In genomic region chr7:96778601-96778969, GRCm38 (mm10) we compare ENCODE assay signal across 8 mouse cellular contexts.
A peak's percentile ranks its signal among the peaks of the same experiment; 100 is the strongest.
DNase-seq lines count a peak whose midpoint lies in the region; ATAC-seq lines count a peak whose summit lies in the region.

No protein-coding gene starts in this region.

- H3K9ac ChIP-seq in liver, embryonic 16.5 days (ENCODE audit: low read depth, low read length) = peak overlapping the region; percentile 67

- H3K9me3 ChIP-seq in liver, embryonic 16.5 days (replicated peaks; ENCODE audit: control insufficient read depth, low read length) = no peaks in the 10 kb centered on the region

- peak overlapping the region; percentile 96 for H3K27ac ChIP-seq in liver, embryonic 16.5 days (ENCODE audit: low read length)

- H3K4me3 ChIP-seq in liver, embryonic 16.5 days (ENCODE audit: low read depth, low read length) = peak overlapping the region; percentile 24

- intact Hi-C loops in heart, postnatal 36 days (cut with DNase I) = no loop called here

- 17% methylated on average over 3 of the region's 3 CpGs for WGBS in liver, embryonic 16.5 days (ENCODE audit: insufficient replicate concordance)

- peaks cover 59% of the 10 kb centered on the region for H3K4me1 ChIP-seq in liver, embryonic 16.5 days (ENCODE audit: control insufficient read depth, low read depth, low read length)

- no peaks in the 10 kb centered on the region for H3K36me3 ChIP-seq in liver, embryonic 16.5 days (ENCODE audit: control insufficient read depth, insufficient read depth)

- ATAC-seq in liver, embryonic 16.5 days (ENCODE audit: low read depth) = peak; percentile 64

- H3K27me3 ChIP-seq in liver, embryonic 16.5 days (ENCODE audit: control insufficient read depth, insufficient read depth, low read depth, low read length) = no peaks in the 10 kb centered on the region

- peak overlapping the region; percentile 58 for H3K4me2 ChIP-seq in liver, embryonic 16.5 days (ENCODE audit: low read depth, low read length)

- DNase-seq in heart, postnatal 36 days = peak; percentile 19 to 30
- DNase-seq in heart, adult 8-10 months (ENCODE audit: low spot score) = no peak
- peak; percentile 48 for DNase-seq in CD4-positive, CD25-positive, alpha-beta regulatory T cell, adult 2 months (ENCODE audit: low read depth, low spot score)
- DNase-seq in adrenal gland, postnatal 25 days = peak; percentile 55
- no peak for DNase-seq in ovary, adult 18-20 months (ENCODE audit: low spot score)
- DNase-seq in urinary bladder, adult 2 months (ENCODE audit: low spot score) = no peak
- DNase-seq in frontal cortex, postnatal 36 days (ENCODE audit: low spot score in 2 of 2) = no peak

Comparison
In these comparisons a context has a peak if more than half of its experiments do, and no peak if none do; other contexts are left out.
1. DNase-seq: peak in heart, postnatal 36 days (2 of 2), CD4-positive, CD25-positive, alpha-beta regulatory T cell, adult 2 months (single experiment) and adrenal gland, postnatal 25 days (single experiment); none in heart, adult 8-10 months (single experiment), ovary, adult 18-20 months (single experiment), urinary bladder, adult 2 months (single experiment) and frontal cortex, postnatal 36 days (0 of 2).